Mouse (Mus musculus): ENCODE results near the gene Aqp8. TPM values are rescaled to one million over a fixed set of nuclear protein-coding genes. Genes with fewer than 3 reads are reported as not detected.

Aqp8 gene
- total and polyA plus RNA-seq, 3 experiments: not detected

DNA sequence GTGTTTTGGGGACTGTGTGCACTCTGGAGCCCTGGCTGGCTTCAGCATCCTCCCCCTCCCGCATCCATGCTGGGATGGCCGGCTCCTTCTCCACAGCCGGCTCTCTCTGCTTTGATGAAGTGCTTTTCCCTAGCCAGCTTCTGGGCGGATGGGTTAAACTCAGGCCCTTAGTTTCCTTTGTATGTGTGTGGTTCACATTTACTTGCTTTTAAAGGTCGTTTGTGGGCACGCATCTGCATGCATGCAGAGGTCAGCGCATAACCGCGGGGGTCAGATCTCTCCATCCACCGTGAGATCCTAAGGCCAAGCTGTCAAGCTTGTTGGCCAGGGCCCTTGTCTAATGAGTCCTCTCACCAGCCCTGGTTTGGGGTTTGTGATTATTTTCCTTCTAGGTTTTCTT is 12.4 kb upstream of the Aqp8 start:
- dilution Hi-C loops (cut with MboI; ENCODE audit: extremely low pct_ligation_motif_present, extremely low pct_unique_long_range_greater_than_20kb, low sequenced_read_pairs): no loop called here

DNA sequence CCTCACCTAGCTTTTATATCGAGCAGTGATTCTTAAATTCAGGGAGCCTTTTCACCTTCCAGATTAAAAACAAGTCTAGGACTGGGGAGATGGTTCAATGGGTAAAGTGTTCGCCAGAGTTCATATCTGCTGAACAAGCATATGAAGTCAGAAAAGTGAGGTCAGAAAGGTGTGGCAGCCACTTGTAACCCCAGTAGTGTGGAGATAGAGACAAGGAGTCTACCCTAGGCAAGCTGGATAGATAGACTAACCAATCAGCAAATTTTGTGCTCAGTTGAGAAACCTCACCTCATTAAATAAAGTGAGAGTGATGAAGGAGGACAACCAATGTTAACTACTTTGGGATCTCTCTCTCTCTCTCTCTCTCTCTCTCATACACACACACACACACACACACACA is 11.6 kb upstream of the Aqp8 start:
- no peak overlapping the region for H3K4me2 ChIP-seq (ENCODE audit: insufficient read depth, low read depth, poor library complexity, severe bottlenecking)
- in situ Hi-C loops (cut with MboI; ENCODE audit: low pct_ligation_motif_present, low pct_unique_long_range_greater_than_20kb, low sequenced_read_pairs): no loop called here

More for the DNA sequence above, 12.4 kb upstream of the Aqp8 start:
- in situ Hi-C loops (cut with MboI; ENCODE audit: low pct_ligation_motif_present, low pct_unique_long_range_greater_than_20kb, low sequenced_read_pairs): no loop called here
- no peak for TF ChIP-seq ETS1 (conservative IDR thresholded peaks at IDR 0.05; ENCODE audit: low read depth, low read length)
- no peak for TF ChIP-seq RCOR1 (conservative IDR thresholded peaks at IDR 0.05; ENCODE audit: low read depth, low read length)
- Histone ChIP-seq H3K36me3 (replicated peaks in 1 of 2; ENCODE audit: control insufficient read depth in 1 of 2, insufficient read depth in 1 of 2, low read length in 1 of 2) (no peaks in the 10 kb centered on the region), H3K4me1 (ENCODE audit: control insufficient read depth in 1 of 2, insufficient read depth in 2 of 2) (0 out of 4 replicates have a peak, but pooled peaks cover 0 to 2% of the 10 kb centered on the region in 2 experiments), H3K4me2 (ENCODE audit: insufficient read depth, low read depth, poor library complexity, severe bottlenecking) (no peak overlapping the region), H3K27me3 (replicated peaks) (no peaks in the 10 kb centered on the region), H3K9ac (ENCODE audit: insufficient read depth, low read depth) (no peak overlapping the region), H3K79me2 (replicated peaks; ENCODE audit: control insufficient read depth, extremely low read depth, insufficient read depth, poor library complexity, severe bottlenecking) (no peaks in the 10 kb centered on the region), H3K27ac (ENCODE audit: insufficient read depth, low read depth) (no peak overlapping the region), H3K4me3 (replicated peaks in 1 of 3; ENCODE audit: low read depth in 2 of 3, low read length in 2 of 3, poor library complexity in 1 of 3) (no peak overlapping the region), H3K9me3 (replicated peaks; ENCODE audit: low read length) (no peaks in the 10 kb centered on the region)
- no peak for DNase-seq (ENCODE audit: extremely low read depth)

DNA sequence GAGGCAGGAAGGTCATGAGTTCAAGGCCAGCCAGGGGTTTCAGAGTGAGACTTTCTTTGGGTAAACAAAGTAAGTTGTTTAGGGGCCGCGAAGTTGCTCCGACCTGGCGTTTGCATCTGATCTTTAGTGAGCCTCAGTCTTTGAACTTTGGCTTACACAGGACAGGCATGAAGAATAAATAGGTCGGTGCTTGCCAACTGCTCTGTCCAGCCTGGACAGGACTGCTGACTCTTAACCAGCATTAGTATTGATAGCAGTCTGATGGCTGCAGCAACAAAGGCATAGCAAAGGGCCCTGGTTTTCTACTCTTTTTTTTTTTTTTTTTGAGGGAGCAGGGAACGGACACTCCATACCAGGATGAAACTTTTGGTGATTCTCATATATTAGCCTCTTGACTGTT is 9.5 kb upstream of the Aqp8 start:
- Histone ChIP-seq H3K36me3 (replicated peaks in 1 of 2; ENCODE audit: control insufficient read depth in 1 of 2, insufficient read depth in 1 of 2, low read length in 1 of 2) (no peaks in the 10 kb centered on the region), H3K27me3 (replicated peaks) (no peaks in the 10 kb centered on the region), H3K79me2 (replicated peaks; ENCODE audit: control insufficient read depth, extremely low read depth, insufficient read depth, poor library complexity, severe bottlenecking) (no peaks in the 10 kb centered on the region), H3K4me2 (ENCODE audit: insufficient read depth, low read depth, poor library complexity, severe bottlenecking) (no peak overlapping the region), H3K4me3 (replicated peaks in 1 of 3; ENCODE audit: low read depth in 2 of 3, low read length in 2 of 3, poor library complexity in 1 of 3) (no peak overlapping the region), H3K9me3 (replicated peaks; ENCODE audit: low read length) (no peaks in the 10 kb centered on the region), H3K4me1 (ENCODE audit: control insufficient read depth in 1 of 2, insufficient read depth in 2 of 2) (0 out of 4 replicates have a peak, but pooled peaks cover 0 to 2% of the 10 kb centered on the region in 2 experiments), H3K9ac (ENCODE audit: insufficient read depth, low read depth) (no peak overlapping the region), H3K27ac (ENCODE audit: insufficient read depth, low read depth) (no peak overlapping the region)
- DNase-seq (ENCODE audit: extremely low read depth): no peak
- dilution Hi-C loops (cut with MboI; ENCODE audit: extremely low pct_ligation_motif_present, extremely low pct_unique_long_range_greater_than_20kb, low sequenced_read_pairs) (no loop called here), in situ Hi-C loops (cut with MboI; ENCODE audit: low pct_ligation_motif_present, low pct_unique_long_range_greater_than_20kb, low sequenced_read_pairs) (no loop called here)
- TF ChIP-seq RAD21 (IDR thresholded peaks at IDR 0.05; ENCODE audit: low read depth, low read length): no peak
- TF ChIP-seq MXI1 (IDR thresholded peaks at IDR 0.05; ENCODE audit: low read depth, low read length): no peak
- no peak for TF ChIP-seq RCOR1 (conservative IDR thresholded peaks at IDR 0.05; ENCODE audit: low read depth, low read length)
- TF ChIP-seq EP300 (IDR thresholded peaks at IDR 0.05; ENCODE audit: low read length): no peak
- no peak for TF ChIP-seq CHD1 (IDR thresholded peaks at IDR 0.05; ENCODE audit: low read depth, low read length)
- TF ChIP-seq MAFK (IDR thresholded peaks at IDR 0.05; ENCODE audit: insufficient replicate concordance, low read length): no peak
- TF ChIP-seq MEF2A (IDR thresholded peaks at IDR 0.05; ENCODE audit: borderline replicate concordance, low read depth, low read length): no peak
- no peak for TF ChIP-seq ETS1 (conservative IDR thresholded peaks at IDR 0.05; ENCODE audit: low read depth, low read length)
- TF ChIP-seq JUND (conservative IDR thresholded peaks at IDR 0.05; ENCODE audit: low read depth, low read length): no peak
- TF ChIP-seq ZMIZ1 (IDR thresholded peaks at IDR 0.05; ENCODE audit: low read depth, low read length): no peak
- no peak for TF ChIP-seq POLR2A (IDR thresholded peaks at IDR 0.05; ENCODE audit: low read depth, low read length)
- TF ChIP-seq KAT2A (IDR thresholded peaks at IDR 0.05; ENCODE audit: insufficient replicate concordance, low read length): no peak
- TF ChIP-seq MAZ (IDR thresholded peaks at IDR 0.05; ENCODE audit: low read depth, low read length): no peak
- TF ChIP-seq MYC (IDR thresholded peaks at IDR 0.05; ENCODE audit: low read depth, low read length): no peak
- TF ChIP-seq SIN3A (IDR thresholded peaks at IDR 0.05; ENCODE audit: low read length): no peak
- no peak for TF ChIP-seq MAX (IDR thresholded peaks at IDR 0.05; ENCODE audit: low read length)
- TF ChIP-seq POLR2AphosphoS2 (IDR thresholded peaks at IDR 0.05; ENCODE audit: low read depth, low read length): no peak
- no peak for TF ChIP-seq JUN (IDR thresholded peaks at IDR 0.05; ENCODE audit: insufficient read depth, low read depth, low read length)

More for the DNA sequence above, 11.6 kb upstream of the Aqp8 start:
- DNase-seq (ENCODE audit: extremely low read depth): no peak
- no peaks in the 10 kb centered on the region for H3K9me3 ChIP-seq (replicated peaks; ENCODE audit: low read length)
- H3K27ac ChIP-seq (ENCODE audit: insufficient read depth, low read depth): no peak overlapping the region
- no peaks in the 10 kb centered on the region for H3K27me3 ChIP-seq (replicated peaks)
- H3K4me3 ChIP-seq (replicated peaks in 1 of 3; ENCODE audit: low read depth in 2 of 3, low read length in 2 of 3, poor library complexity in 1 of 3): no peak overlapping the region
- H3K79me2 ChIP-seq (replicated peaks; ENCODE audit: control insufficient read depth, extremely low read depth, insufficient read depth, poor library complexity, severe bottlenecking): no peaks in the 10 kb centered on the region
- dilution Hi-C loops (cut with MboI; ENCODE audit: extremely low pct_ligation_motif_present, extremely low pct_unique_long_range_greater_than_20kb, low sequenced_read_pairs): no loop called here
- no peak overlapping the region for H3K9ac ChIP-seq (ENCODE audit: insufficient read depth, low read depth)
- 0 out of 4 replicates have a peak, but pooled peaks cover 0 to 2% of the 10 kb centered on the region in 2 experiments for H3K4me1 ChIP-seq (ENCODE audit: control insufficient read depth in 1 of 2, insufficient read depth in 2 of 2)
- no peaks in the 10 kb centered on the region for H3K36me3 ChIP-seq (replicated peaks in 1 of 2; ENCODE audit: control insufficient read depth in 1 of 2, insufficient read depth in 1 of 2, low read length in 1 of 2)
- TF ChIP-seq ETS1 (conservative IDR thresholded peaks at IDR 0.05; ENCODE audit: low read depth, low read length): no peak
- TF ChIP-seq SIN3A (IDR thresholded peaks at IDR 0.05; ENCODE audit: low read length): no peak
- TF ChIP-seq MEF2A (IDR thresholded peaks at IDR 0.05; ENCODE audit: borderline replicate concordance, low read depth, low read length): no peak
- TF ChIP-seq BHLHE40 (IDR thresholded peaks at IDR 0.05; ENCODE audit: low read depth, low read length): no peak
- TF ChIP-seq HCFC1 (IDR thresholded peaks at IDR 0.05; ENCODE audit: low read depth, low read length): no peak
- TF ChIP-seq KAT2A (IDR thresholded peaks at IDR 0.05; ENCODE audit: insufficient replicate concordance, low read length): no peak
- no peak for TF ChIP-seq CHD1 (IDR thresholded peaks at IDR 0.05; ENCODE audit: low read depth, low read length)
- no peak for TF ChIP-seq POLR2AphosphoS2 (IDR thresholded peaks at IDR 0.05; ENCODE audit: low read depth, low read length)
- TF ChIP-seq MAFK (IDR thresholded peaks at IDR 0.05; ENCODE audit: insufficient replicate concordance, low read length): no peak
- TF ChIP-seq JUND (conservative IDR thresholded peaks at IDR 0.05; ENCODE audit: low read depth, low read length): no peak
- no peak for TF ChIP-seq ELF1 (IDR thresholded peaks at IDR 0.05; ENCODE audit: low read depth, low read length)
- TF ChIP-seq USF2 (conservative IDR thresholded peaks at IDR 0.05; ENCODE audit: low read depth, low read length): no peak
- no peak for TF ChIP-seq POLR2A (IDR thresholded peaks at IDR 0.05; ENCODE audit: low read depth, low read length)
- no peak for TF ChIP-seq NELFE (IDR thresholded peaks at IDR 0.05; ENCODE audit: low read depth, low read length)
- no peak for TF ChIP-seq RCOR1 (conservative IDR thresholded peaks at IDR 0.05; ENCODE audit: low read depth, low read length)
- TF ChIP-seq TCF12 (IDR thresholded peaks at IDR 0.05; ENCODE audit: low read depth, low read length): no peak
- TF ChIP-seq PAX5 (IDR thresholded peaks at IDR 0.05; ENCODE audit: low read length): no peak
